Mouse (Mus musculus) bone marrow, adult 2 months (tissue): ENCODE results near the gene Plekhh3.

Source experiments
- CTCF ChIP-seq: fragments of 200-500 bp; IDR thresholded peaks from 2 replicates; pipeline ENCODE4 v1.5.1; 2011; ENCODE audit warnings: low read length, control low read depth; ENCODE audit not compliant: control insufficient read depth, insufficient read depth
- POLR2A ChIP-seq: fragments of 200-500 bp; IDR thresholded peaks from 2 replicates; pipeline ENCODE4 v1.6.1; 2011; ENCODE audit warnings: low read depth, mild to moderate bottlenecking, control low read depth, low read length, borderline replicate concordance; ENCODE audit not compliant: control insufficient read depth

DNA sequence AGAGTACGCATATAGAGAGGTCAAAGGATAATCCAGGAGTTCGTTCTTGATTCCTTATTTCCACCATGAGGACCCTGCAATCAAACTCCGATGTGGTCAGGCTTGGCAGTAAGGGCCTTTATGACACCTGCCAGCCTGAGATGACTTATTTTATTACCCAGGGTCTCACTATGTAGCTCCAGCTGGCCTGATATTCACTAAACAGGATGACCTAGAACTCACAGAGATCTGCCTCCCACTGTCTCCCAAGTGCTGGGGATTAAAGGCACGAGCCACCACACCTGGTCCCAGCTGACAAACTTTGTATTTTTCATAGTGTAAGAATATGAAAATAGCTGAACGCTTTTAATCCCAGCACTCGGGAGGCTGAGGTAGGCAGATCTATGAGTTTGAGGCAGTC is 16.0 kb downstream of the Plekhh3 start:
- TF ChIP-seq POLR2A (no peak), CTCF (no peak)
